In genomic region chr2:127541185-127541584, GRCm38 (mm10) we compare ENCODE assay signal across 9 mouse cellular contexts. TPM values are rescaled to one million over a fixed set of nuclear protein-coding genes. Genes with fewer than 3 reads are reported as not detected.
DNase-seq lines count a peak whose midpoint lies in the region; ATAC-seq lines count a peak whose summit lies in the region.
"Had no signal": no experiment of that assay in that cellular context is flagged by ENCODE, and none has a peak within 500 bp of the region (broad histone marks: within the 10 kb centered on the region; RNA-seq: fewer than 3 reads in every experiment).

Gene Prom2, minus strand, starts transcription at chr2:127541467.

- no peaks in the 10 kb centered on the region for H3K36me3 ChIP-seq in intestine, embryonic 15.5 days
- H3K36me3 ChIP-seq in lung, embryonic 16.5 days (ENCODE audit: control insufficient read depth, insufficient read depth, low read length), result no peaks in the 10 kb centered on the region
- H3K36me3 ChIP-seq: liver, embryonic 15.5 days had no signal

- 5% methylated on average over 29 of the region's 29 CpGs for WGBS in intestine, embryonic 15.5 days
- WGBS in lung, embryonic 16.5 days, result 2% methylated on average over 29 of the region's 29 CpGs

- no peaks in the 10 kb centered on the region for H3K9me3 ChIP-seq in intestine, embryonic 15.5 days
- no peaks in the 10 kb centered on the region for H3K9me3 ChIP-seq in lung, embryonic 16.5 days (ENCODE audit: control insufficient read depth, low read length)
- H3K9me3 ChIP-seq: liver, embryonic 15.5 days had no signal

- peak; percentile 28 for DNase-seq in MN1 (ENCODE audit: low spot score)
- DNase-seq in embryo, embryonic 10 days (ENCODE audit: low spot score), result peak; percentile 41
- no peak for DNase-seq in frontal cortex, postnatal 25 days (ENCODE audit: low spot score in 2 of 2)
- no peak for DNase-seq in frontal cortex, adult 2 months (ENCODE audit: extremely low spot score in 1 of 2, low spot score in 1 of 2)

- peaks cover 50% of the 10 kb centered on the region for H3K27me3 ChIP-seq in intestine, embryonic 15.5 days (replicated peaks)
- peaks cover 19% of the 10 kb centered on the region; the same call in 1 of the 2 replicates for H3K27me3 ChIP-seq in lung, embryonic 16.5 days (ENCODE audit: control insufficient read depth, insufficient read depth, low read depth, low read length)

- peak within 1 kb of the TSS; percentile 22 for H3K4me3 ChIP-seq in intestine, embryonic 15.5 days (replicated peaks)
- H3K4me3 ChIP-seq in lung, embryonic 16.5 days (ENCODE audit: low read length), result peak within 1 kb of the TSS; percentile 38
- H3K4me3 ChIP-seq: liver, embryonic 15.5 days had no signal

- H3K4me2 ChIP-seq in intestine, embryonic 15.5 days (replicated peaks), result peak within 1 kb of the TSS; percentile 65
- peak within 1 kb of the TSS; percentile 53 for H3K4me2 ChIP-seq in lung, embryonic 16.5 days (ENCODE audit: low read depth, low read length)
- H3K4me2 ChIP-seq: liver, embryonic 15.5 days had no signal

- peak; percentile 92 for ATAC-seq in intestine, embryonic 15.5 days
- peak; percentile 88 for ATAC-seq in lung, embryonic 16.5 days (ENCODE audit: low read depth)
- ATAC-seq in activated CD4-positive, CD25-positive, alpha-beta regulatory T cell, adult 4 months, result no peak
- no peak for ATAC-seq in CD4-positive, CD25-positive, alpha-beta regulatory T cell, adult 4 months

- peaks cover 7% of the 10 kb centered on the region for H3K4me1 ChIP-seq in intestine, embryonic 15.5 days (replicated peaks)
- 0 out of 2 replicates have a peak, but pooled peaks cover 2% of the 10 kb centered on the region for H3K4me1 ChIP-seq in lung, embryonic 16.5 days (replicated peaks; ENCODE audit: control insufficient read depth, insufficient read depth, low read length)
- H3K4me1 ChIP-seq: liver, embryonic 15.5 days had no signal

- no peak within 1 kb of the TSS for H3K9ac ChIP-seq in intestine, embryonic 15.5 days
- H3K9ac ChIP-seq in lung, embryonic 16.5 days (ENCODE audit: low read length), result peak within 1 kb of the TSS; percentile 34; the same call in 1 of the 2 replicates
- H3K9ac ChIP-seq: liver, embryonic 15.5 days had no signal

- H3K27ac ChIP-seq in intestine, embryonic 15.5 days, result no peak within 1 kb of the TSS
- H3K27ac ChIP-seq in lung, embryonic 16.5 days (ENCODE audit: low read length), result no peak within 1 kb of the TSS
- H3K27ac ChIP-seq: liver, embryonic 15.5 days had no signal

RNA-seq across cellular contexts. Expression of gene Prom2, which starts in this region (rescaled TPM):
- polyA plus RNA-seq in intestine, embryonic 15.5 days (2015; fragmentation: Nextera tagmentation; extraction: Ambion mirVana), result 0.63 and 0.65 TPM in 2 replicates
- polyA plus RNA-seq in lung, embryonic 16.5 days (2015; fragmentation: Nextera tagmentation; extraction: Ambion mirVana), result 3.4 and 3.5 TPM in 2 replicates
- polyA plus RNA-seq in activated CD4-positive, CD25-positive, alpha-beta regulatory T cell, adult 4 months (2017; shearing (Covaris generic)), result not detected
- not detected for polyA plus RNA-seq in CD4-positive, CD25-positive, alpha-beta regulatory T cell, adult 4 months (2017; shearing (Covaris generic))
- polyA plus RNA-seq in frontal cortex, adult 2 months (2012; rRNA removed), result 0.29 and 0.50 TPM in 2 replicates
- polyA plus RNA-seq: liver, embryonic 15.5 days had no signal

Comparison
In these comparisons a context has a peak if more than half of its experiments do, and no peak if none do; other contexts are left out.
1. Peak in ATAC-seq, H3K4me3 ChIP-seq and H3K4me2 ChIP-seq in intestine, embryonic 15.5 days; RNA of the gene not detected or under 1 TPM.
2. DNase-seq: peak in MN1 (single experiment) and embryo, embryonic 10 days (single experiment); none in frontal cortex, postnatal 25 days (0 of 2) and frontal cortex, adult 2 months (0 of 2).